Mouse (Mus musculus): ENCODE data around the gene Bfsp2. TPM values are rescaled to one million over a fixed set of nuclear protein-coding genes. Genes with fewer than 3 reads are reported as not detected.

Bfsp2 gene
- polyA plus RNA-seq, 1 experiment: not detected

GRCm38 (mm10) chr9:103385600-103385999 is 94.6 kb downstream of the Bfsp2 start:
- TF ChIP-seq CTCF (IDR thresholded peaks at IDR 0.05; ENCODE audit: insufficient read depth, low read depth, low read length) (no peak), POLR2A (IDR thresholded peaks at IDR 0.05; ENCODE audit: insufficient read depth, low read depth, low read length) (no peak)
- Histone ChIP-seq H3K4me1 (ENCODE audit: control insufficient read depth, insufficient read depth, low read length) (peaks cover 8% of the 10 kb centered on the region), H3K27ac (ENCODE audit: insufficient read depth, low read depth, low read length) (no peak overlapping the region), H3K4me3 (ENCODE audit: insufficient read depth, low read depth, low read length) (no peak overlapping the region)
- whole genome bisulfite sequencing: 79% methylated on average over 1 of the region's 1 CpGs

DNA sequence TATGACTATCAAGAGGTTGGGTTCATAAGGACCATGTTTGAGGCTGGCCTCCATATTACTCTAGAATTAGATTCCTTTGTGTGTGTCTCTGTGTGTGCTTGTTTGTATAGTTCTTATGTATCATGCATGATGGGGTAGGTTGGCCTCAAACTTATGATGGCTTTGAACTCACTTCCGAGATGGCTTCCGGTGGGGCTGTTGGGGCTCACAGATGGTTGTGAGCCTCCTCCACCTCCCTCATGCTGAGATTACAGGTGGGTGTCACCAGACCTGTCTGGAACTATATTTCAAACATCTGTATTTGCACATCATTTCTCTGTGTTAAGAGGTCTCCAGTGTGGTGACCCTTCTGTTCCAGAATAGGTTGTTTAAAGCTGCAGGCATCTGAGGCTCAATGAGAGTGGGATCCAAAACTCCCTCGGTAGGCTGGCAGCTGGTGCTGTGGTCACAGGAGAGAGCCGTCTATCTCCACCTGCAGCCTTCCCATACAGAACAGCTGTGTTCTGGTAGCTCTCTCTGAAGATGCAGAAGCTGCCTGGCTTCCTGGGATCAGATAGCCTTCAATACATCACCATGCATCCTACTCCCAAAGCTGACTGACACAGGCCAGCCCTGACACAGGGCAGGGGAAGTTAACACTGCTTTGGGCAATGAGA is 96.0 kb downstream of the Bfsp2 start:
- H3K27ac ChIP-seq (ENCODE audit: insufficient read depth, low read depth, low read length): no peak overlapping the region
- WGBS: 83% methylated on average over 4 of the region's 4 CpGs
- no peak overlapping the region for H3K4me3 ChIP-seq (ENCODE audit: insufficient read depth, low read depth, low read length)
- TF ChIP-seq POLR2A (IDR thresholded peaks at IDR 0.05; ENCODE audit: insufficient read depth, low read depth, low read length) (no peak), CTCF (IDR thresholded peaks at IDR 0.05; ENCODE audit: insufficient read depth, low read depth, low read length) (no peak)
- peaks cover 8% of the 10 kb centered on the region for H3K4me1 ChIP-seq (ENCODE audit: control insufficient read depth, insufficient read depth, low read length)

DNA sequence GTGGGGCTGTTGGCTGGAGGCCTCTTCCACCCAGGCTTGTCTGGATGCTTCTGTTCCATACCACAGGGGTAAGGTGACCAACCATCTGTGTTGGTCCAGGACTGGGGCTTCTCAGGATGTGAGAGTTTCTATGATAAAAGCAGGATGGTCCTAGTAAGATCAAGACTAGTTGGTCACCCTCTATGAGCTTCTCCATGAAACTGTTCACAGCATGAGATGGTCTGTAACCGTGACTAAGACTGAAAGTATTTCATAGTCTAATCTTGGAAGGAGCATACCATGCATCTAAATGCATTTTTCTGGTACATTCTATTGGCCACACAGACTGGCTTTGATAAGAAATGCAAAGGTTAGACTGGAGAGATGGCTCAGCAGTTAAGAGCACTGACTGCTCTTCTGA is 96.6 kb downstream of the Bfsp2 start:
- no peak overlapping the region for H3K4me3 ChIP-seq (ENCODE audit: insufficient read depth, low read depth, low read length)
- no peak overlapping the region for H3K27ac ChIP-seq (ENCODE audit: insufficient read depth, low read depth, low read length)
- H3K4me1 ChIP-seq (ENCODE audit: control insufficient read depth, insufficient read depth, low read length): peaks cover 8% of the 10 kb centered on the region
- WGBS: 87% methylated on average over 1 of the region's 1 CpGs
- TF ChIP-seq CTCF (IDR thresholded peaks at IDR 0.05; ENCODE audit: insufficient read depth, low read depth, low read length) (no peak), POLR2A (IDR thresholded peaks at IDR 0.05; ENCODE audit: insufficient read depth, low read depth, low read length) (no peak)

DNA sequence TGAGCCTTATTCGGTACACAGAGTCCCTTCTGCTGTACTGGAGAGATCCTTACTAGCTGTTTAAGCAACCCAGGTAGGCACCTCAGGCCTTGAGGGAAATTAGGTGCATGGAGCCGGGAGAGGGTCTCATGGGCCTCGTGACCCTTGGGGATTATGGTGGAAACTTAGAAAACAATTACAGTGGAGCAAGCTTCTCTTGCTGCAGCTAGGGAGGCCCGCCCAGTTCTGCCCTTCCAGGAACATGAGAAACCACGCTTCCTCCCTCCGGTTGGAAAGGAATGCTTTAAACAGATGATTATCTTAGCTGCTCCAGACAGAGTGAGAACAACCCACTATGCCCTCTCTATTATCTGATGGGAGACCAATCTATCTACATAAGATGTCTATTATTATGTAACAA is 97.2 kb downstream of the Bfsp2 start:
- peaks cover 8% of the 10 kb centered on the region for H3K4me1 ChIP-seq (ENCODE audit: control insufficient read depth, insufficient read depth, low read length)
- H3K27ac ChIP-seq (ENCODE audit: insufficient read depth, low read depth, low read length): no peak overlapping the region
- TF ChIP-seq POLR2A (IDR thresholded peaks at IDR 0.05; ENCODE audit: insufficient read depth, low read depth, low read length) (no peak), CTCF (IDR thresholded peaks at IDR 0.05; ENCODE audit: insufficient read depth, low read depth, low read length) (no peak)
- H3K4me3 ChIP-seq (ENCODE audit: insufficient read depth, low read depth, low read length): no peak overlapping the region
- 58% methylated on average over 6 of the region's 6 CpGs for WGBS

- TF ChIP-seq POLR2A (IDR thresholded peaks at IDR 0.05; ENCODE audit: insufficient read depth, low read depth, low read length): no peak
- TF ChIP-seq CTCF (IDR thresholded peaks at IDR 0.05; ENCODE audit: insufficient read depth, low read depth, low read length): no peak
- no peak overlapping the region for H3K4me3 ChIP-seq (ENCODE audit: insufficient read depth, low read depth, low read length)
- H3K27ac ChIP-seq (ENCODE audit: insufficient read depth, low read depth, low read length): no peak overlapping the region
- 88% methylated on average over 4 of the region's 4 CpGs for WGBS
- peaks cover 2% of the 10 kb centered on the region; the same call in 1 of the 2 replicates for H3K4me1 ChIP-seq (ENCODE audit: control insufficient read depth, insufficient read depth, low read length)
Measured at GRCm38 (mm10) chr9:103380566-103380965, 99.7 kb downstream of the Bfsp2 start.

GRCm38 (mm10) chr9:103379199-103379598 is 101.0 kb downstream of the Bfsp2 start:
- H3K4me1 ChIP-seq (ENCODE audit: control insufficient read depth, insufficient read depth, low read length): peaks cover 2% of the 10 kb centered on the region; the same call in 1 of the 2 replicates

GRCm38 (mm10) chr9:103378686-103379085 is 101.5 kb downstream of the Bfsp2 start:
- Histone ChIP-seq H3K4me3 (ENCODE audit: insufficient read depth, low read depth, low read length) (no peak overlapping the region), H3K4me1 (ENCODE audit: control insufficient read depth, insufficient read depth, low read length) (peaks cover 2% of the 10 kb centered on the region; the same call in 1 of the 2 replicates), H3K27ac (ENCODE audit: insufficient read depth, low read depth, low read length) (no peak overlapping the region)
- 69% methylated on average over 10 of the region's 10 CpGs for WGBS
- TF ChIP-seq CTCF (IDR thresholded peaks at IDR 0.05; ENCODE audit: insufficient read depth, low read depth, low read length) (no peak), POLR2A (IDR thresholded peaks at IDR 0.05; ENCODE audit: insufficient read depth, low read depth, low read length) (no peak)

More at GRCm38 (mm10) chr9:103379199-103379598, 101.0 kb downstream of the Bfsp2 start:
- no peak overlapping the region for H3K4me3 ChIP-seq (ENCODE audit: insufficient read depth, low read depth, low read length)
- H3K27ac ChIP-seq (ENCODE audit: insufficient read depth, low read depth, low read length): no peak overlapping the region
- no peak for TF ChIP-seq POLR2A (IDR thresholded peaks at IDR 0.05; ENCODE audit: insufficient read depth, low read depth, low read length)
- no peak for TF ChIP-seq CTCF (IDR thresholded peaks at IDR 0.05; ENCODE audit: insufficient read depth, low read depth, low read length)
- WGBS: 92% methylated on average over 9 of the region's 9 CpGs

DNA sequence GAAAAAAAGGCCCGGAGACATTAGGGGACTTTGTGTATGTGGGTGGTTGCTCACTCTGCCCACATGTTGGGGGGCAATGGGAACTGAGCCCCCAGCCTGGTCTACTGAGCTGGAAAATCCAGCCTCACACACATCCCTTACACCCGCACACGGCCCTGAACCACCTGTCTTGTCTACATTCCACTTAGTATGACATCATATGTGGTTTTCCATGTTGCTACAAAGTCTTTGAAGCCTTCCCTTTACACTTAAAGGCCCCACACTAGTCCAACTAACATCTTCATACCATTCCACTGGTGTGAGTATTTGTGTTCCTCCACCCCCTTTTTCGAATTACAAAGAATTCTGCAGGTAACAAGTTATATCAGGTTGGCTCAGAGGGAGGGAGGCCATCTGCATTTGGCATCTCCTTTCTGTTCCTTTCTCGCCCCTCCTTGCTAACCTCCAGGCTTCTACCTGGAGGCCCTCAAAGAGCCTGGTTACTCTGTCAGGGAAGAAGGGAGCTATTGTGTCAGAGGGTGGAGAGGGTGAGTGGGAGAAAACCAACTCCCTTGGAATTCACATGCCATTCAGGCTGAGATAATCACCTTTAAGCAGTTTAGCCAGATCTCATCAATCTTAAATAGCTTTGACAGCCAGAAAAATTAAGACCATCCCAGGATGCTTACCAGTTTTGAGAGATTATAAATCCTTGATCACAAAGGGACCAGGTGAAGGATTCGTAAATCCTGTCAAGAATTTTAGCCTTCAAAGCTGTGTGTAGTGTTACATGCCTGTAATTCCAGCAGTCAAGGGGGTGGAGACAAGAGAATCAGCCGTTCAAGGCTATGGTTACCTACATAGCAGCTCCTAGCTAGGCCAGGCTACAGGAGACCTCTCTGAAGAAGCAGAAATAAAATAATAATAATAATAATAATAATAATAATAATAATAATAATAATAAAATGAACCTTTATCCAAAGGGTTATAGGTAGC is 103.6 kb downstream of the Bfsp2 start:
- 79% methylated on average over 7 of the region's 7 CpGs for WGBS
- no peaks in the 10 kb centered on the region; the same call in 1 of the 2 replicates for H3K4me1 ChIP-seq (ENCODE audit: control insufficient read depth, insufficient read depth, low read length)
- H3K4me3 ChIP-seq (ENCODE audit: insufficient read depth, low read depth, low read length): no peak overlapping the region
- TF ChIP-seq CTCF (IDR thresholded peaks at IDR 0.05; ENCODE audit: insufficient read depth, low read depth, low read length): no peak
- TF ChIP-seq POLR2A (IDR thresholded peaks at IDR 0.05; ENCODE audit: insufficient read depth, low read depth, low read length): no peak
- no peak overlapping the region for H3K27ac ChIP-seq (ENCODE audit: insufficient read depth, low read depth, low read length)

Other genes with a start within 250 kb of the Bfsp2 start
- not detected in 2 replicates for gene Trf, start 250.0 kb downstream of the Bfsp2 start, polyA plus RNA-seq (2012; ENCODE audit: insufficient read depth, insufficient read length, low replicate concordance, missing spikeins)
- not detected in 2 replicates for gene 1300017J02Rik, start 175.3 kb downstream of the Bfsp2 start, polyA plus RNA-seq (2012; ENCODE audit: insufficient read depth, insufficient read length, low replicate concordance, missing spikeins)
- gene Topbp1, start 175.2 kb downstream of the Bfsp2 start, polyA plus RNA-seq (2012; ENCODE audit: insufficient read depth, insufficient read length, low replicate concordance, missing spikeins): not detected in 2 replicates
- 81.3 TPM in 1 of 2 replicates, not detected in the other for gene Cdv3, start 114.6 kb downstream of the Bfsp2 start, polyA plus RNA-seq (2012; ENCODE audit: insufficient read depth, insufficient read length, low replicate concordance, missing spikeins)